Mouse (Mus musculus) hindlimb bud, embryonic 11.5 days (tissue): ENCODE measurements around the gene Arhgef40.

Experiments
- DNase-seq: peaks from one replicate; pipeline ENCODE4 v3.0.0-alpha.2; 2012; ENCODE audit warnings: low read depth, low spot score; ENCODE audit errors: extremely low spot score

The Arhgef40 gene

DNA sequence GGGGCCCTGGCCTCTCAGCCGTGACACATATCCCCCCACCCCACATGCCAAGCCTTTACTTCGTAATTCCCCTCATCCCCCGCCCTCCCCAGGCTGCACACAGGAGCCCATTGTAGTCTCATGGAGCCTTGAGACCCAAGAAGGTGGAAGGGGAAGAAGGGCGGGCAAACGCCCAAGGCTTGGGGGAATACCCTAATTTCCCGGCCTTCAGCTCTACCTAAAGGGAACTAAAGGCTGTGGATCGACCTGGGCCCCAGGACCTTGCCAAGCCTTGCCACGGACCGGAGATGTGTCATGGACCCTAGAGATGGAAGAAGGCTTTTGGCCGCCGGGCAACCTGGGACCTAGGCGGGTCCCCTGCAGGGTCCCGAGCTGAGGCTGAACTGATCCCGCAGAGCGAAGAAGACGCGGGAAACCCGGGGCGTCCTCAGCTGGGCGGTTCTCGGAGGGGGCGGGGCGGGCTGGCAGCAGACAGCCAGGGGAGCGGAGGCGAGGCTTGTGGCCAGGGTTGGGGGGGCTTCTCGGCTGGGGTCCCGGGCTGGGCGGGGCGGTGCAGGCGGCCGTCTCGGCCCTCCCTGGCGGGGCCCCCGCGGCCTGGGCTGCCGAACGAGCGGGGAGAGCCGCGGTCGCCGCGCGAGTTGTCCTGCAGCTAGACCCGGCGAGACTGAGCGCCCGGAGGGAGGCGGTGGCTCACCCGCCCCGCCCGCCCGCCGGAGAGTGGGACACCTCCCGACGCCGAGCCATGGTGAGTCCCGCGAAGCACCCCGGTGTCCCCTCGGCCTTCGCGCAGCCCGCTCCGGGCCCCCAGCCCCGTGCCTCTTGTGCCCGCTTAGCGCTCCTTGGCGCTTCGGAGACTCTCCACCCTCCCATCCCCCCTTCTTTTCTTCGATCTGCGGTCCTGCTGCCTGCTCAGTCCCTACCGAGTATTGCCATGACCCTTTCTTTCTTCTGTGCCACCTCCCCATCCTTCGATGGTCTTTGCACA, at the start of gene Arhgef40:
TSS of gene Arhgef40 (plus strand) at position 473 of the 985 bp plus-strand sequence.
- DNase-seq: no peak

DNA sequence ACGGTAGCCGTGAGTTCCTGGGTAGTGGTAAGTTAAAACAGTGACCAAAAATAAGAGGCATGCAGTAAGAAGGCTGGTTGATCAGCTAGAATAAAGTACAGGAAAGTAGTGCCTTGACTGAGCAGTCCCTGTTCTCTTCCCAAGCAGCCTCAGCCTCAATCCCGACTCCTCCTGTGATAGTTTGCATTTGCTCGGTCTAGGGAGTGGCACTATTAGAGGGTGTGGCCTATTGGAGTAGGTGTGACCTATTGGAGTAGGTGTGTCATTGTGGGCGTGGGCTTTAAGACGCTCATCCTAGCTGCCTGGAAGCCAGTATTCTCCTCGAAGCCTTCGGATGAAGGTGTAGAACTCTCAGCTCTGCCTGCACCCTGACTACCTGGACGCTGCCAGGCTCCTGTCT, 45.5 kb upstream of the Arhgef40 start:
- no peak for DNase-seq

DNA sequence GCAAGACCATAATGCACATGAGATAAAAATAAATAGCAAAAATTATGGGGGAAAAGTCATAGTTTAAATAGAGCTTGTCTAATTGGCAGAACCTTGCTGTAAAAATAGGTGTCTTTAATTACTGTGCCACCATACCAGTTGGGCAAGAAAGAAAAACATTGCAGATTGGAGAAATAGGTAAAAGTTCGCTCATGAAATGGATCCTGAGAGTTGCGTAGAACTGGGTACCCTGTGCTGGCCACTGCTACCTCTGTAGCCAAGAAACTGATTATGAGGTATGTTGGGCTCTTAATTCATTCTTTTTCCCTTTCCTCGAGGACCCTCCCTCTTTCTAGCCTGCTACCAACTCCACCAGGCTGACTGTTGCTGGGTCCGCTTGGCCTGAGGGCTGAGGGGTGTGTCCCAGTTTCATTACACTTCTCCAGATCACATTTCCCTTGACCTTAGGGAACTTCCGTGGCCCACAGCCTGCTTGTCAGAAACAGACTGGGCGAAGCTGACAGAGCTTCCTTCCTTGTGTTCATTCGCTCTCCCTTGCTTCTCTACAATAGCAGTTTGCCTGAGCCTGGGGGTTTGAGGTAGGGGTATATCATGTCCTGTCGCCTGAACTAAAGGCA, 43.5 kb upstream of the Arhgef40 start:
- peak; percentile 8 for DNase-seq

DNA sequence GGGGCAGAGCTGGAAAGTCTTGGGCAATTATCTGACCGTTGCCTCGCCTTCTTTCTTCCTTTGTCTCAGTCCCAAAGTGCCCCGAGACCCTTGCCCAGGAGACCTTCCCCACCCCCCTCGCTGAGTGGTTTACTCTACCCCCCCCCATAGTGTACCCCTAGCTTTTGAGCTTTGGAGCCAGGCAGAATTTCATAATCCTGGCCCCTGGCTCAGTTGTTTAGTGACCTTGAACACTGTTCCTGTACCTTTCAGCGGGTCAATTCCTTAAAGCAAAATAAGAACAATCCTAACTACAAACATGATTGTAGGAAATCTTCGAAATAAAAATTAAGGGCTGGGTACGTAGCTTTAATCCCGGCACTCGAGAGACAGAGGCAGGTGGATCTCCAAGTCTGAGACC, 42.9 kb upstream of the Arhgef40 start:
- DNase-seq: no peak

DNA sequence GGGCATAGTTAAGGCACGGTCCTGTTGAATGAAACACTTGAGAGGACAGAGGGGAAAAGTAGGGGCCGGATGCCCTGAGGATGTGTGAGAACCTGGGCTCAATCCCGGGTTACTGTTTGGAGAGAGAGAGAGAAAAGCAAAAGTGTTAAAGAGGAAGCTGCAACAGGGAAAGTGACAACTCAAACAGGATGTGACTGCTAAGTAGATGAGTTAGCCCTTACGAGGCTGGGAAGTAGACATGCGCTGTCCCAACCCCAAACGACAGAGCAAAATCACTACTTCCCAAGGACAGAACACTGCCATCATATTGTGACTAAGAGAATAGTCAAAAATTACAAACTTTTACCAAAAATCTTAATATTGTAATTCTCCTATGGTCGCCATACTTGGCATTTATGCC, 42.3 kb upstream of the Arhgef40 start:
- no peak for DNase-seq

DNA sequence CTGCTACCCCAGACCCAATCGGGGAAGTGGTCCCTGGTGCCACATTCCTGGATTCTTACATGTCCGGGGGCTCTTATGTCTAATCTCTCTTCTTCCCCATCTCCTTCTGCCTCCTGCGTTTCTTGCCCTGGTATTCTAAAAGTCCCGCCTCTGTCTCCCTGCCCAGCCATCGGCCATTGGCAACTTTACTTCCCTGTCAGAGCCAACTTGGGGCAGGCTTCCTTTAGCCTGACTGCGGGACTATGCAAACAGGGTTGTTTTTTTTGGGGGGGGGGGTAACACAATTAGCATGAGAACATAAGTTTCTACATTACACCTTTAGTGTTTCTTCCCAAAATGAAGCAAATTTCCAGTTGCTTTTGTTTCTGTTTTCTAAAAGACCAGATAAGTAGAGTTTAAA, 41.2 kb upstream of the Arhgef40 start:
- no peak for DNase-seq

DNA sequence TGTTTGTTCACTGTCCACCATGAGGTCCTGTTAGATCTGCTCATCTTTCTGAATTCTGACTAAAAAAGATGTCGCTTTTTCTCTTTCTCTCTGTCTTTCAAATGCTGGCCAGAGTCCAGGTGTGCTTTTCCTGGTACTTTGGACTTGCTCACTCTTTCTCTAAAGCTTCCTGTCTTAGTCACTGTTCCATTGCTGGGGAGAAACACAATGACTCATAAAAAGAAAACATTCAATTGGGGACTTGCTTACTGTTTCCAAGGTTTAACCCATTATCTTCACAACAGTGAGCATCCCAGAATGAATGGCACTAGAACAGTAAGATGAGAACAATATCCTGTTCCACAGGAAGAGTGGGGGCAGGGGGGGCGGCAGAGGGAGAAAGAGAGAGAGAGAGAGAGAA, 24.2 kb upstream of the Arhgef40 start:
- no peak for DNase-seq

DNA sequence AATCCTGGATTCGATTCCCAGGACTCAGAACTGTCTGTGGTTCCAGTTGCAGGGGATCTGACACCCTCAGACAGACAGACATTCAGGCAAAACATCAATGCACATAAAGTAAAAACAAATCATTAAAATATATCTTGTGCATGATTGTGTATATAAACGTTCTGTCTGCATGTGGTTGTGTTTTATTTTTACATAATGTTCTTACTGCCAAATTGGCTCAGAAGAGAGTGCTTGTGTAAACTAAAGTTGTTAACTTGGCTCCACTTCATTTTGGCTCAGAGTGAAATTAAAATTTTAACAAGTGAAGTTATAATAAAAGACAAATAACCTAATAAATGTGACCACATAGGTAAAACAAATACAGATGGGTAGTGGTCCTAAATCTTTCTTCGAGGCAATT, 17.1 kb upstream of the Arhgef40 start:
- DNase-seq: no peak

DNA sequence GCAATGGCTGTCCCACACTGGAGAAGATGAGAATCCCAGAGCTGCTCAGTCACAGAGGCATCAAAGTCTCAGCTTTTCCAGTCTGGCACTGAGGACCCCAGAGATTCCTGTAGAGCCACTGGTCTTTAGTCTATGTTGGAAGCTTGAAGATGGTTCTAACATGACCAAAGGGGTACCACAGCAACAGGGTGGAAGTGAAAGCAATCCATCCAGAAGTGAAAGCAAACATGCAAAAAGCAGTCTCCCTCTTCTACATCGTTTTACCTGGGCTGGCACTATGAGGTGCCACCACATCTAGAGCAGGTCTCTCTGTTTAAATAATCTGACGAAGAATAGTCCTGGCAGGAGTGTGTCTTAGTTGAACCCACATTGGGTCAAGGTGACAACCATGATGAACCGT, 5.3 kb upstream of the Arhgef40 start:
- DNase-seq: no peak

DNA sequence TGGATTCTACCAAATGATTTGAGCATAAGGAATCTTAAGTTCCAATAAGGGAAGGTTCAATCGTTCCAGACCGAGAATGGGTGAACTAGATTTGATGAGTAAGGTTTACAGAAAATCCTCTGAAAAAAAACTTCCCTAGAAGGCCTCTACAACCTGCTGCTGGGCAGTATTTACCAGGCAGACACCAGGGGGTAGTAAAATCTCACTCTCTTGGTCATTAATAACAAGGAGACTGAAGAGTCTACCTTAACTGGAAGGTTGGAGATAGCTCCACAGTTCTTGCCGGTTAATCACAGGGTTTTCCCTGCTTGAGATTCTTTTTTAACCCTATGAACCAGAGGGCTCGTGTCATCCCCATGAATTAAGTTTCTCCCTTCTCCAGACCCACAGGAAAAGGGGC, 1.3 kb upstream of the Arhgef40 start:
- DNase-seq: no peak

DNA sequence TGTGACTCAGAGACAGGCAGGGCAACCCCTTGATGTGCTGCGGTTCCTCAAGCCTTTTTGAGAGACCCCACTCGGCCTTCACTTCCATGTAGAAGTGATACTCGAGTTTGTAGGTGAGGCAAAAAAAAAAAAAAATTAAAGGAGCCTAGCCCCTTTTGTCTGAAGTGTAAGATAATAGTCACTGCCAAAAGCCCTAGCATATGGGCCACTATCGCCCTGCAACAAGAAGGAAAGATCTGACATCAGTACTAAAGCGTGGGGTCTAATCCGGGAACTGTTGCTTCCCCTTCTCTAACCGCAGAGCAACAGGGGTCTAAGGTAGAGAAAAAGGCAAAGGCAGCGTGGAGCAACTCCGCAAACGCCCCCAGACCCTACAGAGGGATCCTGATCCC, 668 bp upstream of the Arhgef40 start:
- no peak for DNase-seq

DNA sequence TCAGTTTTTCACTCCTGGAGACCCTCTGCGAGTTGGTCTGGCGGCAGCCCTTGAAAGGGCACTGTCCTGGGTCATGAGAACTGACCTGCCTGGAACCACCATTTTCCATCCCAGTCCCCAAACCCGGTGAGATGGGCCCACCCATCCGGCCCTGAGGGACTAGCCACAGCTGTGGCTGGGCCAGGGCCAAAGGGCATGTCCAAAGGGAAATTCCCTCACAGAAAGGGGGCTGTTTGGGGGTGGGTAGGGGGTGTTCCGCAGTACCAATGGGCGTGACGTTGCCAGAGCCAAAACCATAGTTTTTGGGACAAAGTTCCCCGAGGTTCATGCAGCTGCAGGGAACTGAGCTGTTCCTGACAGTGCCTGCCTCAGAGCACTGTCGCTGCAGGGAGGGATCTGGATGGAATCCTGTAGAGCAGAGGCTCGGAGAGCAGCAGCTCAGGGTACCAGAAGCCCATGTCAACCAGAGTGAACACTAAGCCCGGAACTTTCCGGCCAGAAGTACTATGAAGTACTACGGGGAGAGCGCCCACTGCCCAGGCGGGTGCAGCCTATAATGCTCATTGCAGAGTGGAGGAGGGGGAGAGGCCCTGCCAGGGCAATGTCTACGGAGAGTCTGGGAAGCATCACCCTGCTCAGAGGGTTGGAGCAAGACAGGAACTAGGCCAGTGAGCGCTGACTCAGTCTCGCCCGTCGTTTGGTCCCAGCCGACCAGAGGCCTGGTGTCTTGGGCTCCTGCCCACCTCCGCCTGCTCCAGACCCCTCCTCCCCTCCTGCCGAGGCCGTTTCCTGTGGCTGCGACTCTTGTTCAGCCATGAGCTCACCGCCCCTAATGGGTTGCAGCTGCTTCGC, 1.0 kb downstream of the Arhgef40 start:
- no peak for DNase-seq

DNA sequence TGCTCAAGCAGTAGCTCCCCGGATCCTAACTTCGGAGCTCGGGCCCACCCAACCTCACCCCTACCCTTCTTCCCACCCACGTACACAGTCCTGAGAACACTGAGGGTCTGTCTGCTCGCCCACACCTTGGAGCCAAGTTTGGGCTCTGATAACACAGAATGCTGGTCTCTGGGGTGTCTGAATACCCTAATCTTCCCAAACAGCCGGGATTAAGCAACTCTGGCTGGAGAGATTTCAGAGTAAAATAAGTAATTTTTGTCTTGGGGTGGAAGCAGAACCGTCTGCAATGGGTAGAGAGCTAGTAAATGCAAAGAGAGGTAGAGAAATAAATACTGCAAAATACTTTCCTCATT, 1.6 kb downstream of the Arhgef40 start:
- no peak for DNase-seq

DNA sequence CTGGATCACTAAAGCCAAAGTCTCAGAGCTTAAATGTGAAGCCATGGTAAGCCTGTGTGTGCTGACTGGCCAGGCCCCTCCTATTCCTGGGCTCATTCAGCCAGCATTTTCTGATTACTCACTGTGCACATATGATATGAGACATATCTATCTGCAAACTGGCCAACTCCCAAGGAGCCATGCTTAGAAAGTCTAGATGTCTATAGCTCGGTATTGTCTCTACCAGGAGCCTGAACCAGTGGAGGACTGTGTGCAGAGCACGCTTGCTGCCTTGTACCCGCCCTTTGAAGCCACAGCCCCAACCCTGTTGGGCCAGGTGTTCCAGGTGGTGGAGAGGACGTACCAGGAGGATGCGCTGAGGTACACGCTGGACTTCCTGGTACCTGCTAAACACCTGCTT, 2.7 kb downstream of the Arhgef40 start:
- no peak for DNase-seq

DNA sequence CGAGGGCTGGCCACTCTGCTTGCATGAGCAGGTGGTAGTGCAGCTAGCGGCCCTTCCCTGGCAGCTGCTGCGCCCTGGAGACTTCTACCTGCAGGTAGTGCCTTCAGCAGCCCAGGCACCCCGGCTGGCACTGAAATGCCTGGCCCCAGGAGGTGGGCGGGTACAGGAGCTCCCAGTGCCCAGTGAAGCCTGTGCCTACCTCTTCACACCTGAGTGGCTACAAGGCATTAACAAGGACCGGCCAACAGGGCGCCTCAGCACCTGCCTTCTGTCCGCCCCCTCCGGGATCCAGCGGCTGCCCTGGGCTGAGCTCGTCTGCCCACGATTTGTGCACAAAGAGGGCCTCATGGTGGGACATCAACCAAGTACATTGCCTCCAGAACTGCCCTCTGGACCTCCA, 4.2 kb downstream of the Arhgef40 start:
- no peak for DNase-seq

DNA sequence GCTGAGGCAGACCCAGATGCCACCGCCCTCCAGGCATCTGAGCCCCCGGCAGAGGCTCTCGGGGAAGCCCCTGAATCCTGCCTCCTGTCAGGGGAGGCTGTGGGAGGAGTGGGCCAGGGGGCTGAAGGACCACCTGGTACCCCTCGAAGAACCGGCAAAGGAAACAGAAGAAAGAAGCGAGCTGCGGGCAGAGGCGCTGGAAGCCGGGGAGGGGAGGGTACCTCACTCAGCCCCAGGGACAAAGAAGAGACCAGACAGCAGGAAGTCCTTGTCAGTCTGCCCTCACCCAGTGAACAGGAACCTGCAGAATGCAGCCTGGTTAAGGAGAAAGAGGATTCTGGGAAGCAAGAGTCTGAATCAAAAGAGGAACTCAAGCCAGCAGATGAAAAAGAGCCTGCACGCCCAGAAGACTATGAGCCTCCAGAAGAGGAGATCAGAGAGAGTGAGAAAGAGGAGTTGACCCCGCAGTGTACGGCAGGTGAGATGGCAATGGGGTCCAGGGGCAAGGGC, 5.0 kb downstream of the Arhgef40 start:
- no peak for DNase-seq

DNA sequence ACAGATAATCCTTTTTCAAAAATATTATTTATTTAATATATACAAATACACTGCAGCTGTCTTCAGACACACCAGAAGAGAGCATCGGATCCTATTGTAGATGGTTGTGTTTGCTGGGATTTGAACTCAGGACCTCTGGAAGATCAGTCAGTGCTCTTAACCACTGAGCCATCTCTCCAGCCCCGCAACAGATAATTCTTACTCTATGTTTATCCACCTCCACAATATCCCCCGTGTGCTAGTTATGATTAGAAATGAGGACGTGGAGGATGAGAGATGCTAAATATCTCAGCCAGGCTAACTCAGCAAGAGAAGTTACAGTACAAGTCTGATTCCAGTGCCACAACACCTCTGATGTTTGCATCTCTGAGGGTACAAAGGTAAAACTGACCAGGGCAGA, 9.9 kb downstream of the Arhgef40 start:
- DNase-seq: no peak

DNA sequence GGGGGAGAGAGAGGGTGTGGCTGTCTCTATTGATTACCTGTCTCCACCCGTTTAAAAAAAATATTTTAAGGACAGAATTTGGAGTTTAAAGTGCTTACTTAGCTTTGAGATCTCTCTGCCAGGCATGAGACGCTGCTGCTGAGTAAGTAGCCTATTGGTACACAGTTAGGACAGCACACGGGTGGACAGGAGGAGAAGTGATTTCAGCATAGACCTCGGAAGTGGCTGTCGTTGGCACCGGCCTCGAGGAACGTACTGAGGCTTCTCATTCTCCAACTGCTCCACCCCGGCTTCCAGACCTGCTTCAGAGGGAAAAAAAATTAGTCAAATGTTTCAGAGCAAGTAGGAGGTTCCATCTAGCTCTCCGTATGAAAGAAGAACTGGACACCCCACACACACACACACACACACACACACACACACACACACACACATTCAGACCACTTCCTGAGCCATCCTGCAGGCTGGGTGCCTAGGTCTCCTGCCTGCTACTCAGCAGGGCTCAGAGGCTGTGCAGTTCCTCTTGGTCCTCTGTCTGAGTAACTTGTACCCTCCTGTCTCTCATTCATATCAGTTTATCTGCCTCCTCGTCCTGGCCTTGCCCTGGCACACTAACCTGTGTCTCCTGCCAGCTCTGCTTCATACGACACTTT, 10.8 kb downstream of the Arhgef40 start:
- no peak for DNase-seq

DNA sequence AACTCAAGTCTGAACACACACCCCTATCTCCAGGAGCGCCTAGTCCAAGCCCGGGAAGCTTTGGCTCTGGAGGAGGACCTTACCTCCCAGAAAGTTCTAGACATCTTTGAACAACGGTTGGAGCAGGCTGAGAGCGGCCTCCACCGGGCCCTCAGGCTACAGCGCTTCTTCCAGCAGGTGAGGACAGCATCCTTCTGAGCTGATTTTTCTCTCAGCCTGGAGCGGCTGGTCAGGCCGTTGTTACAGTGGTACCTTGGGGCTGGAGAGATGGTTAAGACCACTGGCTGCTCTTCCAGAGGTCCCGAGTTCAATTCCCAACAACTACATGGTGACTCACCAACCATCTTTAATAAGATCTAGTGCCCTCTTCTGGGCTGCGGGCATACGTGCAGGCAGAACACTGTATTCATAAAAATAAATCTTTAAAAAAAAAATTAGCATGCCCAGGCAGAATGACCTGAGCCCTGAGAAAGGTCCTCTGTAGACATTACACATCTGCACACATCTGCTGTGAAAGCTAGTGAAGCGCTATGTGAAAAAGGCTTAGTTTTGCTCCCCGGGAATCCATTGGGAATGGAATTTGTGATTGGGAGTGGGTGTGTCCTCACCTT, 11.8 kb downstream of the Arhgef40 start:
- DNase-seq: no peak

DNA sequence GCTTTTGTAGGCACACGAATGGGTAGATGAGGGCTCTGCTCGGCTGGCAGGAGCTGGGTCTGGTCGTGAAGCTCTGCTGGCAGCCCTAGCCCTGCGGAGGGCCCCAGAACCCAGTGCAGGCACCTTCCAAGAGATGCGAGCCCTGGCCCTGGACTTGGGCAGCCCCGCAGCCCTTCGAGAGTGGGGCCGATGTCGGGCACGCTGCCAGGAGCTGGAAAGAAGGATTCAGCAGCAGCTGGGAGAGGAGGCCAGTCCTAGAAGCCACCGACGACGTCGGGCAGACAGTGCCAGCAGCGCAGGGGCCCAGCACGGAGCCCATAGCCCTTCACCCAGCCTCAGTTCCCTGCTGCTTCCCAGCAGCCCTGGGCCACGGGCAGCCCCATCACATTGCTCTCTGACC, 12.3 kb downstream of the Arhgef40 start:
- no peak for DNase-seq

DNA sequence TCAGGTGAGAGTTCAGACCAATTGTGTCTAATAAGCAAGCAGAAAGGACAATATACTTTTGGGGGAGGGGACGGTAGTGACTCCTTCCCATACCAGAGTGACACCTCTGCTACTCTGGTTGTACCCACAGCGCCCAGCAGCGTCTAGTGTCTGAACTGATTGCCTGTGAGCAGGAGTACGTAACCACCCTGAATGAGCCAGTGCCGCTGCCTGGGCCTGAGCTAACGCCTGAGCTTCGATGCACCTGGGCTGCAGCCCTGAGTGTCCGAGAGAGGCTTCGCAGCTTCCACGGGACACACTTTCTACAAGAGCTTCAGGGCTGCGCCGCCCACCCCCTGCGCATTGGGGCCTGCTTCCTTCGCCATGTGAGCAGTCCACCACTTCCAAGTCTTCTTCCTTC, 13.0 kb downstream of the Arhgef40 start:
- DNase-seq: no peak
